Mouse (Mus musculus) neural tube, embryonic 13.5 days (tissue): ENCODE measurements around the gene Sct. TPM values are rescaled to one million over a fixed set of nuclear protein-coding genes. Genes with fewer than 3 reads are reported as not detected.

ENCODE experiments used
- ATAC-seq: fragments of 200-750 bp; cut with Nextera tagmentation; 2 replicates; pipeline ENCODE4 v1.8.0; 2017; ENCODE audit warnings: low read depth, mild to moderate bottlenecking, moderate TSS enrichment, moderate library complexity
- H3K27ac ChIP-seq: fragments of 300-500 bp; sonication (generic); replicated peaks from 2 replicates; pipeline ENCODE4 v1.5.1; 2015; ENCODE audit warnings: moderate library complexity, mild to moderate bottlenecking, inconsistent platforms
- H3K27me3 ChIP-seq: fragments of 300-500 bp; sonication (generic); 2 replicates; pipeline ENCODE4 v1.6.1; 2015; ENCODE audit warnings: mild to moderate bottlenecking, inconsistent platforms
- H3K36me3 ChIP-seq: fragments of 300-500 bp; sonication (generic); 2 replicates; pipeline ENCODE4 v1.6.1; 2015; ENCODE audit warnings: mild to moderate bottlenecking, inconsistent platforms
- H3K4me1 ChIP-seq: fragments of 300-500 bp; sonication (generic); replicated peaks from 2 replicates; pipeline ENCODE4 v1.6.1; 2015; ENCODE audit warnings: inconsistent platforms
- H3K4me2 ChIP-seq: fragments of 300-500 bp; sonication (generic); 2 replicates; pipeline ENCODE4 v1.6.1; 2015; ENCODE audit warnings: inconsistent platforms, mild to moderate bottlenecking, moderate library complexity
- H3K4me3 ChIP-seq: fragments of 300-500 bp; sonication (generic); 2 replicates; pipeline ENCODE4 v1.5.1; 2015; ENCODE audit warnings: mild to moderate bottlenecking, inconsistent platforms
- H3K9ac ChIP-seq: fragments of 300-500 bp; sonication (generic); 2 replicates; pipeline ENCODE4 v1.6.1; 2015; ENCODE audit warnings: moderate library complexity, mild to moderate bottlenecking, inconsistent platforms
- H3K9me3 ChIP-seq: fragments of 300-500 bp; sonication (generic); 2 replicates; pipeline ENCODE4 v1.6.1; 2016; ENCODE audit warnings: inconsistent platforms
- WGBS: fragments of 180-500 bp; shearing (Covaris S2); methylation state at CpG from one replicate; pipeline ENCODE4 v1.1.7; 2015; 5-methylcytosine and 5-hydroxymethylcytosine counted together
- polyA plus RNA-seq: library from polyadenylated mRNA; unstranded; fragments of >200 nt; fragmentation: Nextera tagmentation; extraction: Ambion mirVana; gene quantifications from 2 replicates; pipeline ENCODE4 v1.2.1, GENCODE M21; 2015

Gene Sct
- polyA plus RNA-seq, 1 experiment from 2014 or later = 5.8 TPM

GRCm38 (mm10) chr7:141277701-141278678 lies 943 bp downstream of the Sct start:
- peak; percentile 10; the same call in 1 of the 2 replicates for ATAC-seq
- Histone ChIP-seq H3K4me2 (peak overlapping the region; percentile 92; the same call in 1 of the 2 replicates), H3K9ac (peak overlapping the region; percentile 65), H3K27ac (no peak overlapping the region), H3K9me3 (no peaks in the 10 kb centered on the region), H3K27me3 (peaks cover 28% of the 10 kb centered on the region), H3K36me3 (no peaks in the 10 kb centered on the region), H3K4me1 (peaks cover 11% of the 10 kb centered on the region; the same call in 1 of the 2 replicates), H3K4me3 (no peak overlapping the region)
- WGBS = 81% methylated on average over 11 of the region's 11 CpGs

- H3K27me3 ChIP-seq = peaks cover 28% of the 10 kb centered on the region
- H3K9ac ChIP-seq = no peak within 1 kb of the TSS; the same call in 1 of the 2 replicates
- no peak within 1 kb of the TSS for H3K4me3 ChIP-seq
- H3K9me3 ChIP-seq = no peaks in the 10 kb centered on the region
- ATAC-seq = no peak
- no peak within 1 kb of the TSS for H3K4me2 ChIP-seq
- no peak within 1 kb of the TSS for H3K27ac ChIP-seq
- H3K4me1 ChIP-seq = peaks cover 11% of the 10 kb centered on the region; the same call in 1 of the 2 replicates
- no peaks in the 10 kb centered on the region for H3K36me3 ChIP-seq
- WGBS = 22% methylated on average over 11 of the region's 11 CpGs
These were observed 2.4 kb downstream of the Sct start, which contains the start of gene Cdhr5 for GRCm38 (mm10) chr7:141276546-141276945. Gene Cdhr5, minus strand, starts transcription at chr7:141276786.

GRCm38 (mm10) chr7:141275356-141275755 lies 3.6 kb downstream of the Sct start:
- ATAC-seq = no peak
- Histone ChIP-seq H3K4me3 (no peak overlapping the region), H3K9ac (no peak overlapping the region), H3K9me3 (no peaks in the 10 kb centered on the region), H3K4me1 (peaks cover 11% of the 10 kb centered on the region; the same call in 1 of the 2 replicates), H3K36me3 (no peaks in the 10 kb centered on the region), H3K27ac (no peak overlapping the region), H3K4me2 (no peak overlapping the region), H3K27me3 (peaks cover 28% of the 10 kb centered on the region)
- WGBS = 85% methylated on average over 9 of the region's 9 CpGs

GRCm38 (mm10) chr7:141270631-141271030 lies 8.3 kb downstream of the Sct start:
- no peak for ATAC-seq
- WGBS = 83% methylated on average over 3 of the region's 3 CpGs
- no peaks in the 10 kb centered on the region for H3K36me3 ChIP-seq
- no peak overlapping the region for H3K4me2 ChIP-seq
- no peak overlapping the region for H3K27ac ChIP-seq
- H3K4me1 ChIP-seq = peaks cover 10% of the 10 kb centered on the region
- no peak overlapping the region for H3K9ac ChIP-seq
- H3K9me3 ChIP-seq = no peaks in the 10 kb centered on the region
- no peak overlapping the region for H3K4me3 ChIP-seq
- no peaks in the 10 kb centered on the region for H3K27me3 ChIP-seq

- no peaks in the 10 kb centered on the region for H3K9me3 ChIP-seq
- no peak overlapping the region for H3K4me2 ChIP-seq
- no peak for ATAC-seq
- 0 out of 2 replicates have a peak, but pooled peaks cover 6% of the 10 kb centered on the region for H3K36me3 ChIP-seq
- H3K27ac ChIP-seq = no peak overlapping the region
- WGBS = 84% methylated on average over 14 of the region's 14 CpGs
- peaks cover 18% of the 10 kb centered on the region for H3K4me1 ChIP-seq
- H3K4me3 ChIP-seq = no peak overlapping the region
- no peaks in the 10 kb centered on the region for H3K27me3 ChIP-seq
- H3K9ac ChIP-seq = no peak overlapping the region
These were observed 9.7 kb downstream of the Sct start for GRCm38 (mm10) chr7:141269273-141269545.

DNA sequence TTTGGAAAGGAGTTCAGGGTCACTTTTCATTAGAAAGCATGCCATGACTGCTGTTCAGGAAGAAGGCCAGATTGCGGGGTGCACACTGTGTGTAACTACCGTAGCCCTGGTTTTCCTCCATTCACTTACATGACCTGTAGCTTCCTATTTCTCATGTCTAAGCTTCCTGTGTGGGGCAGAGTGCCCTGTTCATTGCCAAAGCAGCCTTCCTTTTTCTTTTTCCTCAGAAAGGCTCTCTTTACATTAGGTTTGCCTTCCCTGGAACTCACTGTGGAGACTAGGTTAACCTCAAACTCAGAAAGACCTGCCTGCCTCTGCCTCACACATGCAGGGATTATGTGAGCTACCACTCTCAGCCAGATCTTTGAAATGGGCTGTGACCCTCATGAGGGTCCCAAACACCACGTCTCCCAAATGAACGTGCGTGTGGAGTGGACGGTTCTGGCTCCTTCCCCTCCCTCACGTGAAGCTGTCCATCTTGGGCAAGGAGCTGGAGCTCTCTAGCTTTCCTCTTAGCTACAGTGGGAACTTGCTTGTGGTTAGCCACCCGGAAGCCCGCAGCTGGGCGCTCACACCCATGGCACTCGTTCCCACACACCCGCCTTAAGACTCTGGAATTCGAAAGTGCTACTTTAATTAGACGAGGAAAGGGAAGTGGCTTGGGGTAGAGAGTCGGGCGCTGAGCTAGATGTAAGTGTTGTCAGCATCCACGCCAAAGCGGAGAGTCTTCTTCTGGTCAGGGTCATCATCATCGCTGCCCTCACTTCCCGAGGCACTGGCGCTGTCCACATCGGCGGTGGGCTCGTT lies 10.3 kb downstream of the Sct start:
- ATAC-seq = no peak
- WGBS = 83% methylated on average over 24 of the region's 24 CpGs

GRCm38 (mm10) chr7:141265739-141266561 lies 13.0 kb downstream of the Sct start, which contains the start of gene Irf7:
Gene Irf7, minus strand, starts transcription at chr7:141266481.
- peak within 1 kb of the TSS; percentile 60 for H3K9ac ChIP-seq
- no peaks in the 10 kb centered on the region for H3K27me3 ChIP-seq
- peak within 1 kb of the TSS; percentile 59 for H3K4me2 ChIP-seq
- H3K27ac ChIP-seq = no peak within 1 kb of the TSS
- peaks cover 18% of the 10 kb centered on the region for H3K4me1 ChIP-seq
- peak; percentile 44 for ATAC-seq
- no peaks in the 10 kb centered on the region for H3K9me3 ChIP-seq
- 12% methylated on average over 25 of the region's 25 CpGs for WGBS
- peaks cover 39% of the 10 kb centered on the region for H3K36me3 ChIP-seq
- peak within 1 kb of the TSS; percentile 33 for H3K4me3 ChIP-seq

More for the DNA sequence above, 10.3 kb downstream of the Sct start:
- Histone ChIP-seq H3K9me3 (no peaks in the 10 kb centered on the region), H3K4me3 (no peak overlapping the region), H3K27me3 (no peaks in the 10 kb centered on the region), H3K36me3 (peaks cover 12% of the 10 kb centered on the region), H3K9ac (no peak overlapping the region), H3K4me2 (no peak overlapping the region), H3K4me1 (peaks cover 18% of the 10 kb centered on the region), H3K27ac (no peak overlapping the region)

DNA sequence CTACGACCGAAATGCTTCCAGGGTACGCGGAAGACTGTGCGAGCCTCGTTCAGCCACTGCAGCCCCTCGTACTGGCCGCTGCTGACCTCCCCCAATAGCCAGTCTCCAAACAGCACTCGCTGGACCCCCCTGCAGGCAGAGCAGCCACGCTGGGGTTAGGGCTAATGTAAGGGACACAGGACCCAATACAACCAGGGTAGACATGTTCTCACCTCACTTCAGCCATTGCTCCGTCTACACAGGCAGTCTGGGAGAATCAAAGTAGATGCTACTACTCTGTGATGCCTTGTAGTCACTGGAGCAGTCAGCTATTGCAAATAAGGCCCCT lies 13.6 kb downstream of the Sct start:
- H3K4me2 ChIP-seq = peak overlapping the region; percentile 59; the same call in 1 of the 2 replicates
- no peak overlapping the region for H3K4me3 ChIP-seq
- H3K27ac ChIP-seq = no peak overlapping the region
- H3K9me3 ChIP-seq = no peaks in the 10 kb centered on the region
- ATAC-seq = 0 out of 2 replicates have a peak, but pooled peaks have one; percentile 24
- H3K9ac ChIP-seq = no peak overlapping the region; the same call in 1 of the 2 replicates
- peaks cover 18% of the 10 kb centered on the region for H3K4me1 ChIP-seq
- no peaks in the 10 kb centered on the region for H3K27me3 ChIP-seq
- H3K36me3 ChIP-seq = peaks cover 45% of the 10 kb centered on the region
- 43% methylated on average over 11 of the region's 11 CpGs for WGBS

- Histone ChIP-seq H3K9me3 (no peaks in the 10 kb centered on the region), H3K4me1 (peaks cover 18% of the 10 kb centered on the region), H3K36me3 (peaks cover 49% of the 10 kb centered on the region), H3K4me2 (no peak overlapping the region), H3K9ac (no peak overlapping the region), H3K27ac (no peak overlapping the region), H3K27me3 (no peaks in the 10 kb centered on the region), H3K4me3 (no peak overlapping the region)
- ATAC-seq = peak; percentile 21; the same call in 1 of the 2 replicates
- WGBS = 39% methylated on average over 12 of the region's 12 CpGs
These were observed 14.0 kb downstream of the Sct start for GRCm38 (mm10) chr7:141264761-141265410.

- no peaks in the 10 kb centered on the region for H3K9me3 ChIP-seq
- 76% methylated on average over 11 of the region's 11 CpGs for WGBS
- ATAC-seq = no peak
- H3K27ac ChIP-seq = no peak overlapping the region
- no peak overlapping the region for H3K4me2 ChIP-seq
- no peak overlapping the region for H3K4me3 ChIP-seq
- H3K27me3 ChIP-seq = no peaks in the 10 kb centered on the region
- H3K36me3 ChIP-seq = peaks cover 57% of the 10 kb centered on the region
- peaks cover 18% of the 10 kb centered on the region for H3K4me1 ChIP-seq
- H3K9ac ChIP-seq = no peak overlapping the region
These were observed 14.8 kb downstream of the Sct start for GRCm38 (mm10) chr7:141264041-141264700.

- Histone ChIP-seq H3K4me3 (no peak overlapping the region), H3K9ac (no peak overlapping the region), H3K27me3 (no peaks in the 10 kb centered on the region), H3K36me3 (peaks cover 62% of the 10 kb centered on the region), H3K4me2 (no peak overlapping the region), H3K27ac (no peak overlapping the region), H3K4me1 (peaks cover 18% of the 10 kb centered on the region), H3K9me3 (no peaks in the 10 kb centered on the region)
- ATAC-seq = no peak
- WGBS = 91% methylated on average over 13 of the region's 13 CpGs
These were observed 15.3 kb downstream of the Sct start for GRCm38 (mm10) chr7:141263640-141264039.
